Mouse (Mus musculus): ENCODE measurements around the gene Tspyl3. TPM values are rescaled to one million over a fixed set of nuclear protein-coding genes. Genes with fewer than 3 reads are reported as not detected.
A peak's percentile ranks its signal among the peaks of the same experiment; 100 is the strongest.

The Tspyl3 gene
- total RNA-seq, 2 experiments from 2014 or later: 0.77 to 1.2 TPM

- no peak for DNase-seq
Measured at GRCm38 (mm10) chr2:153227959-153228358, 2.7 kb upstream of the Tspyl3 start.

DNA sequence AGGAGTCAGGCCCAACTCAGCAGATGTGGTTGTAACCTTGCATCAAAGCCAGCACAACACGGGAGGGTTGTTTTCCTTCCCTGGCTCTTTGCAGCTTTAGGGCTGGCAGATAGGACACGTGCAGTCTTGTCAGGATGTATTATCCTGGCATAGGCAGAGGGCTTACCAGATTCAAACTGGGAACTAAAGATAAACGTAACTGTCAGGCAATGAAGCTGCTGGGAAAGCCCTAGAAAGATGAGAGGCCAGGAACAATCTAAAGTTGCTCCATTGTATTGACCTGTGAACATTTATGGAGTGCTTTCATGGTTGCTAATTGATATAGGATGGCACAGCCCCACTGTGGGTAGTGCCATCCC is 333 bp upstream of the Tspyl3 start:
- no peak for DNase-seq

- DNase-seq: no peak
Measured at GRCm38 (mm10) chr2:153222566-153222965, 2.7 kb downstream of the Tspyl3 start.

DNA sequence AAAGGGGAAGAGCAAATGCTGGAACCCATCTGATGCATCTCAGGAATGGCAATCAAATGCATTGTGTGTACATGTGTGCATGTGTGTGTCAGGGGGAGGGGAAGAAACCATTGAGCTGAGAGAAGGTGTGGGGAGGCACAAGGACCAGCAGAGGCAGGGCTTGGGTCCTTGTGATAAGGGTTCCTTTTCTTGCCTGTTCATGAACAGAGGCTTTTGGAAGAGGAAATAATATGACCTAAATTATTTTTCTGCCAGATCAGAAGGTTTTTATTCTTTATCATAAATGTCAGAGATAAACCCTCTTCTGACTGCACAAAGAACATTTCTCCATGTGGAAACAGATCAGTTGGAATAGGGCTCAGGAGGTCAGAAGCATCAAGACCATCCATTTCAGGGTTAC is 3.1 kb downstream of the Tspyl3 start:
- no peak for DNase-seq

DNA sequence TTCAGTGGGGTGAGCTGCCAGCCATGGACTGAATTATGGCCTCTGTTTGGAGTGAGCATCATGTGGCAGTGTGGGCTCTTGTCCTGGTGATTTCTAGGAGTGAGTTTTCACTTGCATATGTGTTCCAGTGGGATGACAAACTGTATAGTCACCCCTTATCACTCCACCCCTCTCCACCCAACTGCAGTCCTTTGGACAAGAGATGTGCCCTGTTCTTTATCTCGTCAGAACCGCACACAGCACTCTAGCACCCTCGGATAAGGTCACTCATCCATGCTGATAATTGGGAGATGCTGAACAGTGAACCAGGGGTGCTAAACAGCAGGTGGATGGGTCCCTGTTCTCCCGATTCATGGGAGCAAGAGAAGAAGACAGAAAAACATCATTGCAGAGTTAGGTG is 3.6 kb downstream of the Tspyl3 start:
- DNase-seq: no peak

DNA sequence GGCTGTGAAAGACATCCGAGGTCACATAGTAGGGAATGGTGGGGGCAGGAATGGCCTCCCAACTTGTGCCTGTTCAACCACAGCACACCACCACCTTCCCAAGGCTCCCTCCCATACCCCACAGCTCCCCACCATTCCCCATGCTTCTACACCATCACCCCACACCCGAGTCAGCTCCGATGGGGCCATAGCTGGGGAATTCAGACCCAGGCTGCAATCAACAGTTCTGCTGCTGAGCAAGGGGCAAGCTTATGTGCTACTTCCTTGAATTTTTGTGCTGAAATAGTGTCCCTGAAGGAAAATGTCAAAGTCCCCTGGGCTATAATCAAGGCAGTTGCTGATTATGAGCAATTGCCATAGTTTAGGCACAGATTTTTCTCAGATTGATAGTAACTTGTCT is 6.7 kb downstream of the Tspyl3 start:
- DNase-seq: no peak

DNA sequence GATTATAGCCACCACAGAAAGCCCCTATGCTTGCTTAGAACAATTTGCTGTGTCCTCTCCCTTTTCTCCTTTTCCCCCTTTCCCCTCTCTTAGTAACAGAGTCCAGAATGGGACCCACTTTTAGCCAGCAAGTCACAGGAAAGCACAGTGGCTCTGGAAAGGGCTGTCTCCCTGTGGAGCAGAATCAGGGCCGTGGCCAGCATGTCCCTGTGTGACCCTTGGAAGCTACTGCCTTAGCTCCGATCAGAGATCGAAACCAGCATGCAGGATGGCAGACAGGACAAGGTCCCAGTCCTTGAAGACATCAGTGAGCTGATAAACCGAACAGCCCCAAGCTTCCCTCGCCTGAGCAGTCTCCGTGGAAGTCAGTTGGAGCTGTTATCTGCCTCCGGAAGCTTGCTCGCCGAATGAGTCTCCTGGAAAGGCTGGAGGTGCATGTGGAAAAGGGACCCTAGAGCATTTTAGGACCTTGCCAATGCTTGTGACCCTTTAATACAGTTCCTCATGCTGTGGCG is 7.4 kb downstream of the Tspyl3 start:
- DNase-seq: no peak

DNA sequence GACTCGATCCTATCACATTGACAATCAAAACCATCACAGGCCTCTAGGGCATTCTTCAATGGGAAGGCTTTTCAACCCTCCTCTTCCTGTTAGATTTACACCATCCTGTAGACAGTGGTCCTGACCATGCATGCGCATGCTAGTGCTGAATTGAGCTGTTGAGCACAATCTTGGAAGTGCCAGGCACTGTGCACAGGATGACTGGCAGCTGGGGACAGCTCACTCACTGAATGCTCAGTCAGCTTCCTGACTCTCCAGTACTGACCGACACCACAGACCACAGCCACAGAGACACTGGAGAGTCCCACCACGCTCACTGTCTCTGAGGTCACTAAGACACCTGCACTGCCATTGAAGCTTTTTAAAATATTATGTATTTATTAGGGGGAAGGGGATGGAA is 9.8 kb downstream of the Tspyl3 start:
- DNase-seq: no peak

DNA sequence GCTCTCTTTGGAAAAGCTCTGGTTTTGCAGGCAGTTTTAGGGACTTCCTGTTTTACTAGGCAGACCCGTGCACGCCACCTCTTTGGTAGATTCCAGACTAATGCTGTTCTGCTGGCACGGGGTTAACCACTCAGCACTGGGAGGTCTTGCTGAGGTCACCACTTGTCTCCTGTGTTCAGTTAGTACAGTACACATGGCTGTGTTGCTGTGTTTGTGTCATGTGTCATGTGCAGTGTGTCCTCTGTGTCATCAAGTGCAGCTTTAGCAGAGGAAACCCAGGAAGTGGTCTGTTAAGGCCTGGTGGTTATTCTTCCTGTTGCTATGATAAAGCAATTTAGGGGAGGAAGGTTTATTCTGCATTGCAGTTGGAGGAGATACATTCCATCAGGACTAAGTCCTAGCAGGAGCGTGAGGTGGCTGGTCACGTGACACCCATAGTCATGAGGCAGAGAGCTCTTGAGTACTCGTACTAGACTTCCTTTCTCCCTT is 10.4 kb downstream of the Tspyl3 start:
- DNase-seq: peak in 1 of 2 experiments; percentile 18

GRCm38 (mm10) chr2:153213351-153213750 is 11.9 kb downstream of the Tspyl3 start:
- DNase-seq: no peak

DNA sequence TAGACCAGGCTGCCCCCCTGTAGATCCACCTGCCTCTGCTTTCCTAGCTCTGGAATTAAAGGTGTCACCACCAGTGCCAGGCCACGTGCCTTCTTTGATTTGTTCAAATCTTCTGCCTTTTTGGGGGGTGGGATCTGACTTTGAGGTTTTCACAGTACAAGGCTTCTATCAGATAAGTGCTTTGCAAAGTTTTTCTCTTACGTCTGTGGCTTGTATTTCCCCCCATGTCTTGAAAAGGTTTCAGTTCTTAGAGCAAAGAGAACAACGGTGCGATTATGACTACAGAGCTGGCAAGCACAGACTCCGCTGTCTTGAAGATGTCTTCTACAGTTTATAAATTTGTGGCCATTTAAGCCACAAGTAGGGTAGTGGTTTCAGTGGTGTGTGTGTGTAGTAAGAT is 13.8 kb downstream of the Tspyl3 start:
- no peak for DNase-seq

GRCm38 (mm10) chr2:153209286-153209685 is 16.0 kb downstream of the Tspyl3 start:
- no peak for DNase-seq

GRCm38 (mm10) chr2:153208149-153208548 is 17.1 kb downstream of the Tspyl3 start:
- DNase-seq: no peak

DNA sequence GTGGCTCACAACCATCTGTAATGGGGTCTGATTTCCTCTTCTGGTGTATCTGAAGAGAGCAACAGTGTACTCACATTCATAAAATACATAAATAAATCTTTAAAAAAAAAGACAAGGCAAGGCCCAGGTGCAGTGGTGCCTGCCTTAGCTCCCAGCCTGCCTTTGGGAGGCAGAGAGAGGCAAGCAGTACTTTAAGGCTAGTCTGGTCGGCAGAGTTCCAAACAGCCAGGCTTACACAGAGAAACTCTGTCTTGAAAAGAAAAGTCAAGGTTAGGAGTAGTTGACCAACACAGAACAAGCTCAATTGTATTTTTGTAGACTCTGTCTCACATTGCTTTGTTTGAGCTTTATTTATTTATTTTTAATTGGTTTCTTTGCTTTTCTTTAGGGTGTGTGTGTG is 22.5 kb downstream of the Tspyl3 start:
- no peak for DNase-seq

DNA sequence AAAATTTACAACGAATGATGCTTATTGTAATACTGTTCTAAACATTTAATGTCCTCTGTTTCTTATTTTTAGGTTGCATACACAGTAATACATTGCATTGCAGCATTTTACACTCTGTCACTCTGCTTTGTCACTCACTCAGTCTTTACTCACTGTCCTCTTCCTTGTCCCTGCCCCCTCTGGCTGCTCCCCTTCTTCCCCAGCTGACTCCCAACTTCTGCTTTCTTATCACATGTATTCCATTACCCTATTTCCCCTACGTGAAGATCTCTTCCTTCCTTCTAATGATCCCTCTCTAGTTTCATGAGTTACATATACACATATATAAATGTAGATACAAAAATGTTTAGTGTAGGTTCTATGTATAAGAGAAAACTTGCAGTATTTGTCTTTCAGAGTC is 26.1 kb downstream of the Tspyl3 start:
- peak in 1 of 2 experiments; percentile 53 for DNase-seq

DNA sequence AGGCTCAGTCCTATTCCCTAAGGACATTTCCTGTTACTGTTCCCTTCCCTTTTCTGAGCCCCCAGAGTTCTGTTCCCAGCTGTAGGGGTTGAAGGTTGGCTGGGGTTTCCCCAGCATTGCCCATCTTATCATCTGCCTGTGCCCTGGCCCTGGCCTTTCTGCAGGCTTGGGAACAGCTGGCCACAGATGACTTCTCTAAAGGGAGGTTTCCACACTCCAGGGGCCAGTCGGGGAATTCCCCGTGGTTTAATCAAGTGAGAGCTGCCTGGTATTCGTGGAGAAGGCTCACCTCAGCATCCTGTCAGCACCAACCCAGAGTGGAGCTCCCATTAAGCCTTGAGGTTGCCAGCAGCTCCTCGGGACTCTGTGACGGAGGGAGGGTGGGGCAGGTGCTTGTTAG is 26.8 kb downstream of the Tspyl3 start:
- DNase-seq: peak in 1 of 2 experiments; percentile 38

DNA sequence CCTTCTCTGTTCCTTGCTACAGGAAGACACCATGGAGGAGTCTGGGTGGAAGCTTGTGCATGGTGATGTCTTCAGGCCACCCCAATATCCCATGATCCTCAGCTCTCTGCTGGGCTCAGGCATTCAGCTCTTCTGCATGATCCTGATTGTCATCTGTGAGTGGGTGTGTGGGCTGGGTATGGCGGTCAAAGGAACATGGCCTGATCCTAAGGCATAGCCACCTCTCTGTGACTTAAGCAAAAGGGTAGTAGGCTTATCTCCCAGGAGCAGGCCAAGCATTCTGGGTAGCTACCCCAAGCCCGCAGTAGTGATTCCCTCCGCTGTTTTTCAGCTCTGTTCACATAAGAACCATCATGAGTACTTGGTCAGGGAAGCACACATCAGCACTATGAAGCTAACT is 31.0 kb downstream of the Tspyl3 start:
- no peak for DNase-seq

DNA sequence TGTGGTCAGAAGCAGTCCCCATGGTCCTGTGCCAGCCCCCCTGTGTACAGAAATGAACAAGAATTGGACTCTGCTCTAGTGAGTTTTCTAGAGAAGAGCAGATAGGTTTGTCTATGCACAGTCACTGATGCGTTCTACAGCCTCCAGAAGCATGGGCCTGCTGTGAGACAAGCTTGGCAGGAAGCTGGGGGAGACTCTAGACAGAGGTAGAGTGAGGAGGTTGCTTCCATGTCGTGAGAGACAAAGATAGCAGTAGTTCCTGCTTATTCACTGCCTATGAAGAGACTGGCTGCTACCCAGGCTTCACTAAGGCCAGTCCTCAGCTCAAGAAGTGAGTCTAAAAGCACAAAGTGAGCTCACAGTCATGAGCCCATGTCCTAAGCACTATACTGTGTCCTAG is 34.0 kb downstream of the Tspyl3 start:
- no peak for DNase-seq

GRCm38 (mm10) chr2:153187848-153188247 is 37.4 kb downstream of the Tspyl3 start:
- DNase-seq: no peak

DNA sequence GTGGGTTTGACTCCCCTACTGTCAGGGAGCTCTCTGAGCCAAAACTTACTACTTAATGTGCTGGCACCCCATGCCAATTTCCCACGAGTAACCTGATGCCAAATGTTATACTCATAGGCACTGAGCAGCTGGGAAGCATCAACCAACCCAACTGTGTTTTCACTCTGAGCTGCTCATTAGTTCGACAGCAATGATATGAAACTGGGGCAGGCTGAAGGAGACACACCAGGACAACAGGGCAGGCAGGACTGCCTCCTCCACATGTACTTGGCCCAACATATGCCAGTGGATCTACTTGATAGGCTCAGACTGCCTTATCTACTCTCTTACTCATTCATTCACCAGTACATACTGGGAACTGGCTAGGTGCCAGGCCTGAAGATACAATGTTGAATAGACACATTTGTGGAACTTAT is 39.1 kb downstream of the Tspyl3 start:
- peak in 1 of 2 experiments; percentile 15 for DNase-seq

- no peak for DNase-seq
Measured at GRCm38 (mm10) chr2:153179961-153180360, 45.3 kb downstream of the Tspyl3 start.

- DNase-seq: no peak
Measured at GRCm38 (mm10) chr2:153179126-153179860, 45.9 kb downstream of the Tspyl3 start.

DNA sequence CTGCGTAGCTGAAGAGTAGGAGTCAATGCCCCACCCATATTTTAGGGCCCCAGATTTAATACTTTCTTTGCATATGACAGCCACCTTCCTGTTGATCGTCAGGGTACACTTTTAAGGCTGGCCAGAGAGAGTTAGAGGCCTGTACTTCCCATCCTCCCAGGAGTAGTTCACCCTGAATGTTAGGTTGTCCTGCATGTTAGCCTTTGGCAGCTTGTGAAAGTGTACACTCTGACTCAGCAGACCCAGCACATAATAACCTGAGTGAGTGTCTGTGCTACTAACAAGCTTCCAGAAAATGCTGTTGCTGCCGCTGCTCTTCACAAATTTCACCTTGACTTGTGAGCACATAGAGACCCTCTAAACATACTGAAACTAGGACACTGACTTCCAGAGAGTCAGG is 48.1 kb downstream of the Tspyl3 start:
- DNase-seq: no peak

- DNase-seq: peak in 1 of 2 experiments; percentile 12
Measured at GRCm38 (mm10) chr2:153175995-153176570, 49.2 kb downstream of the Tspyl3 start.
